15 mouse cellular contexts compared by ENCODE assay signal in the genomic region with DNA sequence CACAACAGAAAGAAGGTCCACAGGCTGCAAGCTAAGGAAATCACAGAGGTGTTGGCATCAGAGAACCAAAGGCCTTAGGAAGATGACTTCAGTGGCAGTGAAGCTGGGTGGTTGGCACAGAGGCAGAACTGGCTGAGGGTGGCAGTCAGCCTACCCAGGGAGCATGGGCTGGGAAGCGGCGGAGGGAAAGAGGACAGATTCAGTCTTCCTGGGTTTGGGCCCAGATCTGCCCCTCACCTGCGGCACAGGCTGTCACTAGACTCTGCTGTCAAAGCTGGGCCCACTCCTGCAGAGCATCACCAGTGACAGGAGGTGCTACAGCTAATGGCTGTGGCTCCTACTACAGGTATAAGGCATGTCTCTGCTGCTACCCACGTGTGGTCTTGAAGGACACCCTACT.
"Had no signal": no experiment of that assay in that cellular context is flagged by ENCODE, and none has a peak within 500 bp of the region (broad histone marks: within the 10 kb centered on the region; RNA-seq: fewer than 3 reads in every experiment).

No protein-coding gene starts in this region.

- H3K27me3 ChIP-seq: limb, embryonic 15.5 days; liver, embryonic 12.5 days; midbrain, embryonic 12.5 days; neural tube, embryonic 15.5 days had no signal

- H3K9me3 ChIP-seq: limb, embryonic 15.5 days; liver, embryonic 12.5 days; midbrain, embryonic 12.5 days; neural tube, embryonic 15.5 days had no signal

- H3K4me3 ChIP-seq: left cerebral cortex, adult 2 months; limb, embryonic 15.5 days; liver, embryonic 12.5 days; midbrain, embryonic 12.5 days; myocyte; neural tube, embryonic 15.5 days had no signal

- H3K27ac ChIP-seq: kidney, postnatal 0 days; left cerebral cortex, adult 2 months; limb, embryonic 15.5 days; liver, embryonic 12.5 days; midbrain, embryonic 12.5 days had no signal

- H3K36me3 ChIP-seq: limb, embryonic 15.5 days; liver, embryonic 12.5 days; midbrain, embryonic 12.5 days; neural tube, embryonic 15.5 days had no signal

- DNase-seq: kidney, adult 9 months; kidney, postnatal 4 days; lung, postnatal 4 days; retina, postnatal 1 day; right cerebral cortex, postnatal 4 days; spleen, adult 18-20 months; thymus, adult 18-20 months; thymus, postnatal 14 days had no signal
